Mouse (Mus musculus) MEL (cell line): ENCODE data around the gene Ptcra. TPM values are rescaled to one million over a fixed set of nuclear protein-coding genes. Genes with fewer than 3 reads are reported as not detected.

Experiments used
- DNase-seq: peaks from one replicate; pipeline ENCODE4 v3.0.0; 2011; ENCODE audit warnings: low read depth, low spot score
- H3K27ac ChIP-seq: 2 replicates; pipeline ENCODE4 v1.5.1; 2012; ENCODE audit warnings: low read depth, mild to moderate bottlenecking, control low read depth, low read length, moderate library complexity; ENCODE audit not compliant: control insufficient read depth
- H3K27me3 ChIP-seq, 2 experiments: fragments of 150-350 bp in 1 of 2; sonication (generic) in 1 of 2; 2 replicates each; pipeline ENCODE4 v1.6.1; 2012; ENCODE audit warnings: low read length in 2 of 2, mild to moderate bottlenecking in 2 of 2, improper control_type of control experiment in 1 of 2, moderate library complexity in 1 of 2; ENCODE audit not compliant: insufficient read depth in 2 of 2, control insufficient read depth in 1 of 2
- H3K36me3 ChIP-seq, 2 experiments: 2 replicates each; pipeline ENCODE4 v1.6.1; 2012 to 2014; ENCODE audit warnings: low read length in 2 of 2, improper control_type of control experiment in 1 of 2, inconsistent platforms in 1 of 2, mild to moderate bottlenecking in 1 of 2; ENCODE audit not compliant: insufficient read depth in 2 of 2, control insufficient read depth in 1 of 2
- H3K4me1 ChIP-seq, 2 experiments: fragments of 150-350 bp in 1 of 2; sonication (generic) in 1 of 2; 2 replicates each; pipeline ENCODE4 v1.6.1; 2012; ENCODE audit warnings: low read length in 2 of 2, improper control_type of control experiment in 1 of 2, mild to moderate bottlenecking in 1 of 2; ENCODE audit not compliant: insufficient read depth in 2 of 2, control insufficient read depth in 1 of 2
- H3K4me3 ChIP-seq, 2 experiments: fragments of 150-350 bp in 1 of 2; sonication (generic) in 1 of 2; 2 replicates each; pipeline ENCODE4 v1.5.1; 2012; ENCODE audit warnings: low read depth in 2 of 2, low read length in 2 of 2, mild to moderate bottlenecking in 2 of 2, moderate library complexity in 2 of 2, control low read depth in 1 of 2, improper control_type of control experiment in 1 of 2; ENCODE audit not compliant: control insufficient read depth in 1 of 2, insufficient read depth in 1 of 2
- H3K79me2 ChIP-seq: 2 replicates; pipeline ENCODE4 v1.6.1; 2012; ENCODE audit warnings: mild to moderate bottlenecking, low read length, moderate library complexity; ENCODE audit not compliant: control insufficient read depth, poor library complexity, insufficient read depth
- H3K9ac ChIP-seq: 2 replicates; pipeline ENCODE4 v1.6.1; 2012; ENCODE audit warnings: low read depth, mild to moderate bottlenecking, control low read depth, low read length, moderate library complexity; ENCODE audit not compliant: control insufficient read depth, poor library complexity, severe bottlenecking
- H3K9me3 ChIP-seq: fragments of 150-350 bp; sonication (generic); replicated peaks from 2 replicates; pipeline ENCODE4 v1.6.1; 2012; ENCODE audit warnings: mild to moderate bottlenecking, low read length, improper control_type of control experiment, moderate library complexity; ENCODE audit not compliant: insufficient read depth
- CHD2 ChIP-seq: IDR thresholded peaks from 2 replicates; pipeline ENCODE4 v1.6.1; 2011; ENCODE audit warnings: low read length, improper control_type of control experiment
- CTCF ChIP-seq, 3 experiments: IDR thresholded peaks in 2 of 3; conservative IDR thresholded peaks in 1 of 3; 2 replicates each; pipeline ENCODE4 v1.5.1; 2011 to 2012; ENCODE audit warnings: low read length in 3 of 3, low read depth in 2 of 3, mild to moderate bottlenecking in 2 of 3, improper control_type of control experiment in 1 of 3, inconsistent platforms in 1 of 3, mixed read lengths in 1 of 3, moderate library complexity in 1 of 3; ENCODE audit not compliant: control insufficient read depth in 1 of 3, insufficient read depth in 1 of 3, poor library complexity in 1 of 3, severe bottlenecking in 1 of 3
- E2F4 ChIP-seq: IDR thresholded peaks from 2 replicates; pipeline ENCODE4 v1.6.1; 2011; ENCODE audit warnings: low read depth, low read length, improper control_type of control experiment, borderline replicate concordance
- ELF1 ChIP-seq: IDR thresholded peaks from 2 replicates; pipeline ENCODE4 v1.6.1; 2014; ENCODE audit warnings: low read depth, mild to moderate bottlenecking, inconsistent platforms, low read length, improper control_type of control experiment, moderate library complexity
- EP300 ChIP-seq, 2 experiments: IDR thresholded peaks; 2 replicates each; pipeline ENCODE4 v1.6.1; 2011; ENCODE audit warnings: improper control_type of control experiment in 2 of 2, low read length in 2 of 2, low read depth in 1 of 2, mild to moderate bottlenecking in 1 of 2
- GATA1 ChIP-seq: IDR thresholded peaks from 2 replicates; pipeline ENCODE4 v1.6.1; 2011; ENCODE audit warnings: low read depth, low read length, improper control_type of control experiment
- HCFC1 ChIP-seq: IDR thresholded peaks from 2 replicates; pipeline ENCODE4 v1.6.1; 2012; ENCODE audit warnings: low read depth, mild to moderate bottlenecking, inconsistent platforms, low read length, improper control_type of control experiment, moderate library complexity
- JUND ChIP-seq: IDR thresholded peaks from 2 replicates; pipeline ENCODE4 v1.6.1; 2011; ENCODE audit warnings: low read depth, mild to moderate bottlenecking, improper control_type of control experiment, low read length
- KAT2A ChIP-seq: conservative IDR thresholded peaks from 2 replicates; pipeline ENCODE4 v1.6.1; 2012; ENCODE audit warnings: low read depth, low read length, improper control_type of control experiment, inconsistent platforms
- MAFK ChIP-seq: IDR thresholded peaks from 2 replicates; pipeline ENCODE4 v1.6.1; 2011; ENCODE audit warnings: low read depth, mild to moderate bottlenecking, low read length, improper control_type of control experiment, borderline replicate concordance
- MAX ChIP-seq: IDR thresholded peaks from 2 replicates; pipeline ENCODE4 v1.6.1; 2011; ENCODE audit warnings: low read length, improper control_type of control experiment
- MAZ ChIP-seq: IDR thresholded peaks from 2 replicates; pipeline ENCODE4 v1.6.1; 2012; ENCODE audit warnings: low read depth, mild to moderate bottlenecking, inconsistent platforms, low read length, improper control_type of control experiment
- MEF2A ChIP-seq: IDR thresholded peaks from 2 replicates; pipeline ENCODE4 v1.6.1; 2014; ENCODE audit warnings: low read depth, mild to moderate bottlenecking, inconsistent platforms, low read length, improper control_type of control experiment; ENCODE audit not compliant: poor library complexity, insufficient replicate concordance, severe bottlenecking; ENCODE audit errors: extremely low read depth
- MXI1 ChIP-seq: IDR thresholded peaks from 2 replicates; pipeline ENCODE4 v1.6.1; 2011; ENCODE audit warnings: mild to moderate bottlenecking, low read depth, low read length, improper control_type of control experiment
- MYB ChIP-seq: IDR thresholded peaks from 2 replicates; pipeline ENCODE4 v1.6.1; 2011; ENCODE audit warnings: mild to moderate bottlenecking, low read depth, low read length, improper control_type of control experiment
- MYC ChIP-seq: IDR thresholded peaks from 2 replicates; pipeline ENCODE4 v1.6.1; 2011; ENCODE audit warnings: low read depth, mild to moderate bottlenecking, low read length, improper control_type of control experiment, moderate library complexity
- NRF1 ChIP-seq: IDR thresholded peaks from 2 replicates; pipeline ENCODE4 v1.6.1; 2014; ENCODE audit warnings: low read depth, mild to moderate bottlenecking, inconsistent platforms, low read length, improper control_type of control experiment, moderate library complexity; ENCODE audit not compliant: poor library complexity, insufficient read depth, severe bottlenecking
- POLR2A ChIP-seq, 2 experiments: IDR thresholded peaks; 2 replicates each; pipeline ENCODE4 v1.6.1; 2011 to 2012; ENCODE audit warnings: low read length in 2 of 2, mild to moderate bottlenecking in 2 of 2, control low read depth in 1 of 2, improper control_type of control experiment in 1 of 2, low read depth in 1 of 2, moderate library complexity in 1 of 2; ENCODE audit not compliant: control insufficient read depth in 1 of 2, insufficient read depth in 1 of 2, poor library complexity in 1 of 2
- POLR2AphosphoS2 ChIP-seq: IDR thresholded peaks from 2 replicates; pipeline ENCODE4 v1.6.1; 2011; ENCODE audit warnings: low read length, improper control_type of control experiment
- POLR2AphosphoS5 ChIP-seq: IDR thresholded peaks from 2 replicates; pipeline ENCODE4 v1.6.1; 2012; ENCODE audit warnings: low read depth, borderline replicate concordance, mild to moderate bottlenecking, inconsistent platforms, low read length, moderate library complexity, mixed read lengths
- RCOR1 ChIP-seq: IDR thresholded peaks from 2 replicates; pipeline ENCODE4 v1.6.1; 2012; ENCODE audit warnings: low read depth, mild to moderate bottlenecking, inconsistent platforms, low read length, improper control_type of control experiment
- SMC3 ChIP-seq: IDR thresholded peaks from 2 replicates; pipeline ENCODE4 v1.6.1; 2011; ENCODE audit warnings: low read depth, low read length, improper control_type of control experiment
- TAL1 ChIP-seq: IDR thresholded peaks from 2 replicates; pipeline ENCODE4 v1.6.1; 2012; ENCODE audit warnings: mild to moderate bottlenecking, inconsistent platforms, low read length, moderate library complexity, mixed read lengths
- TCF12 ChIP-seq: IDR thresholded peaks from 2 replicates; pipeline ENCODE4 v1.6.1; 2014; ENCODE audit warnings: low read depth, mild to moderate bottlenecking, inconsistent platforms, low read length, improper control_type of control experiment, moderate library complexity
- UBTF ChIP-seq: IDR thresholded peaks from 2 replicates; pipeline ENCODE4 v1.6.1; 2012; ENCODE audit warnings: low read depth, mild to moderate bottlenecking, inconsistent platforms, low read length, improper control_type of control experiment, moderate library complexity, borderline replicate concordance; ENCODE audit not compliant: insufficient read depth
- USF1 ChIP-seq: IDR thresholded peaks from 2 replicates; pipeline ENCODE4 v1.6.1; 2014; ENCODE audit warnings: low read depth, mild to moderate bottlenecking, inconsistent platforms, low read length, improper control_type of control experiment, moderate library complexity
- USF2 ChIP-seq, 2 experiments: IDR thresholded peaks; 2 replicates each; pipeline ENCODE4 v1.6.1; 2011 to 2012; ENCODE audit warnings: improper control_type of control experiment in 2 of 2, low read length in 2 of 2, borderline replicate concordance in 1 of 2, inconsistent platforms in 1 of 2, low read depth in 1 of 2, mild to moderate bottlenecking in 1 of 2; ENCODE audit not compliant: insufficient read depth in 1 of 2
- ZC3H11A ChIP-seq: IDR thresholded peaks from 2 replicates; pipeline ENCODE4 v1.6.1; 2012; ENCODE audit warnings: low read depth, mild to moderate bottlenecking, inconsistent platforms, low read length, improper control_type of control experiment
- ZKSCAN1 ChIP-seq: IDR thresholded peaks from 2 replicates; pipeline ENCODE4 v1.6.1; 2012; ENCODE audit warnings: low read depth, mild to moderate bottlenecking, inconsistent platforms, low read length, improper control_type of control experiment, moderate library complexity
- ZMIZ1 ChIP-seq: IDR thresholded peaks from 2 replicates; pipeline ENCODE4 v1.6.1; 2012; ENCODE audit warnings: low read depth, mild to moderate bottlenecking, inconsistent platforms, low read length, improper control_type of control experiment, moderate library complexity
- polyA plus RNA-seq, 2 experiments: library from polyadenylated mRNA; stranded (reverse) in 1 of 2; unstranded in 1 of 2; fragments of >175 nt in 1 of 2; fragments of >200 nt in 1 of 2; gene quantifications; 2 replicates each; pipeline versions ENCODE4 v1.2.1 to v1.2.4; 2012; ENCODE audit warnings: low replicate concordance in 2 of 2, low read depth in 1 of 2; ENCODE audit not compliant: insufficient read length in 2 of 2, insufficient read depth in 1 of 2, missing spikeins in 1 of 2
- total RNA-seq: library from RNA; depleted of rRNA; stranded (reverse); fragments of 300-350 nt; gene quantifications from 2 replicates; pipeline ENCODE4 v1.2.3, GENCODE M21; 2012

Ptcra gene
- total and polyA plus RNA-seq, 3 experiments: 1.7 to 1.8 TPM; not detected in 1

DNA sequence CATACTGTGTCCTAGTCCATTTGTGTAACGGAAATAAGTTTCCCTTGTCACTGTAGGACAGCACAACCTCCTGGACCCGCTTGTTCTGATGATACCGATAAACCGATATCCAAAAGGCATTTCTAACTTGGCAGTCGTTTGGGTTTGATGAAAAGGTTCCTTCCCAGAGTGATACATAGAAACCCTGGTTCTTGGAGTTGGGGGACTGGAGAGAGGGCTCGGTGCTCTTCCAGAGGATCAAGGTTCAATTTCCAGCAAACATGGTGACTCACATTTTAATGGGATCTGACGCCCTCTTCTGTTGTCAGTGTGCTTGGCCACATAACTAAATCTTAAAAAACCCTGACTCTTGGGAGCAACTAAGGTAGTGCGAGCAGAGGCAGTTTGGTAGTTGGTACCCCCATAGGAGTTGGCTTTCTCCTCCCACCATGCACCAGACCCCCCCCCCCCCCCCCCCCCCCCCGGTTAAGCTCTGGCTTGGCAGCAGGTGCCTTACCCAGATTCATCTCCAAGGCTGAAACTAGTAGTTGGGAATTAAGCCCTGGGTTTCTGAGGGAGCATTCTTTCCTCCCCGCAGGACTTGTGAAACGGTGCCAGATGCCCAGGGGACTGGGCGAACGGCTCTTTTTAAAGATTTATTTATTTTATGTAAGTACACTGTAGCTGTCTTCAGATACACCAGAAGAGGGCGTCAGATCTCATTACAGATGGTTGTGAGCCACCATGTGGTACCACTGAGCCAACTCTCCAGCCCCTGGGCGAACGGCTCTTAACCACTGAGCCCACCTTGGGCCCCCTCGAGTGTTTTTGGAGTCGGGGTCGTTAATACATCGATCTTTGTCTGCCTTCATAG is 10.0 kb upstream of the Ptcra start (continued):
- 0 out of 2 replicates have a peak, but pooled peaks have one; percentile 18 for TF ChIP-seq MYB
- TF ChIP-seq KAT2A: no peak
- TF ChIP-seq POLR2A (IDR thresholded peaks at IDR 0.05; ENCODE audit: control insufficient read depth in 1 of 2, insufficient read depth in 1 of 2, low read depth in 1 of 2, low read length in 2 of 2, poor library complexity in 1 of 2): peak in 1 of 2 experiments; percentile 62; a peak in 2 of 4 replicates
- no peak for TF ChIP-seq POLR2AphosphoS5

DNA sequence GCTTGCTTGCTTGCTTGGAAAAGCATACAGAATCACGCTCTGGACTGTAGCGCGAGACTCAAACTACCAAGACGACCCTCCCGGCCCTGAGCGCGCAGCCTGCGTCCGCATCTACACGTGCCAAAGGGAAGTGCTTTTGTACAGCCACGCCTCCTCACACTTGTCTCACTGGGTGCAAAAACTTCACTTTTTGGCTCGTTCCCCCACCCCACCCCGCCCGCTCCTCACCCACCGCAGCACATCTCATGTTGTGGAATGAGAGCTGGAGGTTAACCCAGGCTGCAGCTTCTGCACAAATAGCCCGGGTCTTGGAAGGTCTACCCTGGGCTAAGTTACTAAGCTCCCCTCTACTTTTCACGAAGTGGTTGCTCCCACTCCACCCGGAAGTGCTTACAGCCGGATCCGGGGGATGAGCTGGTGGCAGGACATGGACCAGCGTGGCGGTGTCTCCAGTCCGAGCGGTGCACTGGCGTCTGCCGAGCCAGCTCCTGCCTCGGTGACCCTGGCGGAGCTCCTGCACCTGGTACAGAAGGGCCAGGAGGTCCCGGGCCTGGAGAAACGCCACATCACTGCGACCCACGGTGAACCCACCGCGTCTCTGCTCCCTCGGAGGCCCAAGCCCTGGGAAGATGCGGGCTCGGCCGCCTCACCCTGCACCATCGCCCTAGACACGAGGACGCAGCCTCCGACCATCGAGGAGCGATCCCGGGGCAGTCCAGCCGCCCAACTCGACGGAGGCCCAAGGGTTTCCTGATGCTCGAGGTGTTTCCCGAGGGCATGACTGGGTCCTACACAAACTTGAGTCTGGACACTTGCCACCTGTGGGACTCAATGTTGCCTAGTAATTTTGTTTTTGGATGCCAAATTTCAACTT is 9.1 kb upstream of the Ptcra start, which contains the start of gene 2310039H08Rik:
TSS of gene 2310039H08Rik (plus strand) at position 232 of the 874 bp plus-strand sequence.
- Histone ChIP-seq H3K9ac (peak within 1 kb of the TSS; percentile 96), H3K36me3 (no peaks in the 10 kb centered on the region; a peak in 1 of 4 replicates), H3K9me3 (no peaks in the 10 kb centered on the region), H3K4me3 (peak within 1 kb of the TSS; percentile 69 to 91), H3K4me1 (peaks cover 0 to 7% of the 10 kb centered on the region in 2 experiments; a peak in 1 of 4 replicates), H3K79me2 (peaks cover 10% of the 10 kb centered on the region), H3K27ac (peak within 1 kb of the TSS; percentile 90), H3K27me3 (no peaks in the 10 kb centered on the region)
- peak; percentile 96 for DNase-seq
- TF ChIP-seq SMC3 (no peak), POLR2AphosphoS2 (peak; percentile 73; the same call in 1 of the 2 replicates), USF1 (peak; percentile 63; the same call in 1 of the 2 replicates), CTCF (IDR thresholded peaks at IDR 0.05 in 2 of 3, conservative IDR thresholded peaks at IDR 0.05 in 1 of 3; ENCODE audit: control insufficient read depth in 1 of 3, insufficient read depth in 1 of 3, low read depth in 2 of 3, low read length in 3 of 3, poor library complexity in 1 of 3, severe bottlenecking in 1 of 3) (no peak), NRF1 (no peak), RCOR1 (no peak), ELF1 (peak; percentile 89), TCF12 (peak; percentile 43; the same call in 1 of the 2 replicates), CHD2 (peak; percentile 31), ZC3H11A (no peak), ZKSCAN1 (no peak), E2F4 (no peak), MYC (peak; percentile 96), MEF2A (no peak), GATA1 (no peak), MAFK (no peak), MAZ (peak; percentile 39; the same call in 1 of the 2 replicates), MXI1 (peak; percentile 97), UBTF (peak; percentile 73; the same call in 1 of the 2 replicates), MAX (peak; percentile 94), KAT2A (peak; percentile 69), EP300 (IDR thresholded peaks at IDR 0.05; ENCODE audit: low read depth in 1 of 2, low read length in 2 of 2) (peak in 1 of 2 experiments; percentile 20; a peak in 1 of 4 replicates), JUND (no peak), ZMIZ1 (peak; percentile 89), HCFC1 (peak; percentile 89), USF2 (IDR thresholded peaks at IDR 0.05; ENCODE audit: borderline replicate concordance in 1 of 2, insufficient read depth in 1 of 2, low read depth in 1 of 2, low read length in 2 of 2) (no peak), TAL1 (no peak)
